Mouse (Mus musculus) stomach, postnatal 0 days (tissue): Measurements from ENCODE around the gene Tradd. TPM values are rescaled to one million over a fixed set of nuclear protein-coding genes. Genes with fewer than 3 reads are reported as not detected.

Source experiments
- ATAC-seq: fragments of 200-750 bp; cut with Nextera tagmentation; 2 replicates; pipeline ENCODE4 v1.8.0; 2017; ENCODE audit not compliant: low FRiP score, low TSS enrichment
- DNase-seq: peaks from one replicate; pipeline ENCODE4 v3.0.0-alpha.2; 2016; ENCODE audit warnings: low spot score
- H3K27ac ChIP-seq: fragments of 300-500 bp; sonication (generic); replicated peaks from 2 replicates; pipeline ENCODE4 v1.5.1; 2014; ENCODE audit warnings: mild to moderate bottlenecking, control low read depth
- H3K27me3 ChIP-seq: fragments of 300-500 bp; sonication (generic); 2 replicates; pipeline ENCODE4 v1.6.1; 2014; ENCODE audit warnings: low read length; ENCODE audit not compliant: control insufficient read depth, insufficient read depth
- H3K36me3 ChIP-seq: fragments of 300-500 bp; sonication (generic); 2 replicates; pipeline ENCODE4 v1.6.1; 2014; ENCODE audit warnings: low read length, mixed read lengths; ENCODE audit not compliant: control insufficient read depth, insufficient read depth
- H3K4me1 ChIP-seq: fragments of 300-500 bp; sonication (generic); replicated peaks from 2 replicates; pipeline ENCODE4 v1.6.1; 2014; ENCODE audit warnings: antibody characterized with exemption; ENCODE audit not compliant: control insufficient read depth, insufficient read depth
- H3K4me2 ChIP-seq: fragments of 300-500 bp; sonication (generic); replicated peaks from 2 replicates; pipeline ENCODE4 v1.6.1; 2014; ENCODE audit warnings: low read depth, mild to moderate bottlenecking, control low read depth, moderate library complexity
- H3K4me3 ChIP-seq: fragments of 300-500 bp; sonication (generic); 2 replicates; pipeline ENCODE4 v1.5.1; 2014; ENCODE audit warnings: low read depth, low read length, control low read depth
- H3K9ac ChIP-seq: fragments of 300-500 bp; sonication (generic); 2 replicates; pipeline ENCODE4 v1.6.1; 2014; ENCODE audit warnings: mild to moderate bottlenecking, low read length, control low read depth, mixed read lengths
- H3K9me3 ChIP-seq: fragments of 300-500 bp; sonication (generic); 2 replicates; pipeline ENCODE4 v1.6.1; 2016; ENCODE audit warnings: low read length; ENCODE audit not compliant: control insufficient read depth
- CTCF ChIP-seq: IDR thresholded peaks from 2 replicates; pipeline ENCODE4 v1.5.1; 2016; ENCODE audit warnings: antibody characterized with exemption, low read depth, mild to moderate bottlenecking, moderate library complexity
- EP300 ChIP-seq: optimal IDR thresholded peaks from 2 replicates; pipeline ENCODE3; 2016; ENCODE audit warnings: antibody characterized with exemption
- WGBS: fragments of 180-500 bp; shearing (Covaris S2); extraction: QIAGEN DNeasy Blood & Tissue Kit; methylation state at CpG from one replicate; pipeline ENCODE4 v1.1.7; 2014; 5-methylcytosine and 5-hydroxymethylcytosine counted together
- polyA plus RNA-seq: library from polyadenylated mRNA; unstranded; fragments of >200 nt; fragmentation: Nextera tagmentation; extraction: Ambion mirVana; gene quantifications from 2 replicates; pipeline ENCODE4 v1.2.1, GENCODE M21; 2015

The Tradd gene
- polyA plus RNA-seq, result 28.6 and 30.5 TPM in 2 replicates

DNA sequence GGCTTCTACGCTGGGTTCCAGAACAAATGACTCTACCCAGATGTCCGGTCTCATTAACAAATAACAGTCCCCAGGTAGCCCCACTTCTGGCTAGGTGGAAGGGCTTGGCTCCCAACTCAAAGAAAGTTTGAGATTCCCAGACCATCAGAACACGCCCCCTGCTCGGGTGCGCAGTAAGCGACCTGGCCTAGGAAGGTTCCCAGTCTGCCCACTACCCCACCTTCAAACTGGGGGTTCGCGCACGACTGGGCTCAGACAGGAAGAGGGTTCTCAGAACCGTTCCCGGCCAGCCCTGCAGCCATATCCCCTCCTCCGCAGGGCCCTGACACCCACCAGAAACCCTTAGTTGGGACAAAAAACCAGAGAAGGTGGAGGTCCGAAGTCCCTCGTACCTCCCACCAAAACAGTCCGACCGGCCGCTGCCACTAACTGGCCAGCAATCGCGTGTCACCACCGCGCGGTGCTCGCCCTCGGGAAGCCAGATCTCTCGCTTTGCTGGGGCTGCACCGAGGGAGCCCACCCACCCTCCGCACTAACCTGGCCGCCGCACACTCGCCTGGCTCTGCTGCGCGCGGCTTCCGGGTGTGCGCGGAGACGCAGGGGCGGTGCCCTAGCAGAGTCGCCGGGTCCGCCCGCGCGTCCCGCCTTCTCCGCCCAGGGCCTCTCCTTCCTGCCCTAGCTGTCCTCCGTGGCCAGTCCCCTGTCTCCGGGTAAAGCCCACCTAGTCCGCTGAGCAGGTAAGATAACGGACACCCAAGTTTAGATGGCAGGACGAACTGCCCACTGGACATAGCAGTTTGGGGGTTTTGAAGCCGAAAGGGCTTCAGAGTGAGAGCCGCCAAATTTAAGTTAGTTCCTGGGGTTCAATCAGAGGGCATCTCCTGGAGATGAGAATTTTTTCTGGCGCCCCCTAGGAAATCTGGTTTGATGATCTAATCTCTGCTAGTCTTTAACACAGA is at the start of gene Tradd, which contains the start of gene Fbxl8:
Gene Tradd (minus strand): TSS at position 586 of the 959 bp plus-strand sequence.
Gene Fbxl8 (plus strand): TSS at position 625 of the 959 bp plus-strand sequence.
- 0 out of 2 replicates have a peak, but pooled peaks have one; percentile 10 for TF ChIP-seq CTCF
- TF ChIP-seq EP300, result no peak
- peak; percentile 76 for ATAC-seq
- WGBS, result under 1% methylated on average over 54 of the region's 54 CpGs

DNA sequence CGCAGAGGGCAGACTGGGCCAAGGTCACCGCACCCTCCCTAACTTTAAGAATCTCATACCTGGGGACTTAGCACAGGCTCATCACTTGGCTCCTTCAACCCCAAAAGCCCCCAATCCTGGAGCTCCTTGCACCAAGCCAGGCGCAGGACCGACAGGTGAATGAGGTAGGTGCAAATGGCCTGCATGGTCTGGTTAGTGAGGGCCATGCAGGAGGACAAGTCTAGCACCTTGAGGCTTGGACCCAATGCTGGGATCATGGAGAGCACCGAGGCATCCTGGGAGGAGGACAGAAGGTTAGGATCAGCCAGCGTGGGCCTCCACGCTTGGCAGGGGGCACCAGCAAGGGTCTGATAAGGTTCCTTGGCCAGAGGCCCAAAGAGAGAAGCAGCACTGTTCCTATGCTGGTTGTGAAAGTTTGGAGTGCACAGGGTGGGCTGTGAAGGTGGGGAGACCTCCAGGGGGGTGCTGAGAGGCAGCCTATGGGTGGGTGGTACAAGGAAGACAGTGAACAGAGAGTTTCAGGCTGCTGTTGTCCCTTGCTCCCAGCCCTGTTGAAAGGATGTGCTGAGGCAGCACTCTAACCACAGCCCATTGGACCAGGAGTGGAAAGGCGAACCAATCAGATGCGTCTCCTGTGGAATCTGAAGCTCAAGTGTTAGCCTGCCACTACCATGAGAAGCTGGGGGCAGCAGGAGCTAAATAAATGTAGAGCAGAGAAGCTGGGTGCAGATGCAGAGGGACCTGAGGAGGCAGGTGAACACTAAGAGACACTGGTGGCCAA is 49.4 kb upstream of the Tradd start:
- H3K36me3 ChIP-seq, result peaks cover 13% of the 10 kb centered on the region
- 79% methylated on average over 9 of the region's 9 CpGs for WGBS

More for the DNA sequence above, at the start of gene Tradd, which contains the start of gene Fbxl8:
- Histone ChIP-seq H3K9me3 (no peaks in the 10 kb centered on the region), H3K4me1 (0 out of 2 replicates have a peak, but pooled peaks cover 11% of the 10 kb centered on the region), H3K4me2 (peak within 1 kb of the TSS; percentile 91), H3K4me3 (peak within 1 kb of the TSS; percentile 65), H3K27me3 (peaks cover 2% of the 10 kb centered on the region; the same call in 1 of the 2 replicates), H3K27ac (no peak within 1 kb of the TSS), H3K36me3 (no peaks in the 10 kb centered on the region; the same call in 1 of the 2 replicates), H3K9ac (peak within 1 kb of the TSS; percentile 69)
- peak; percentile 83 for DNase-seq

DNA sequence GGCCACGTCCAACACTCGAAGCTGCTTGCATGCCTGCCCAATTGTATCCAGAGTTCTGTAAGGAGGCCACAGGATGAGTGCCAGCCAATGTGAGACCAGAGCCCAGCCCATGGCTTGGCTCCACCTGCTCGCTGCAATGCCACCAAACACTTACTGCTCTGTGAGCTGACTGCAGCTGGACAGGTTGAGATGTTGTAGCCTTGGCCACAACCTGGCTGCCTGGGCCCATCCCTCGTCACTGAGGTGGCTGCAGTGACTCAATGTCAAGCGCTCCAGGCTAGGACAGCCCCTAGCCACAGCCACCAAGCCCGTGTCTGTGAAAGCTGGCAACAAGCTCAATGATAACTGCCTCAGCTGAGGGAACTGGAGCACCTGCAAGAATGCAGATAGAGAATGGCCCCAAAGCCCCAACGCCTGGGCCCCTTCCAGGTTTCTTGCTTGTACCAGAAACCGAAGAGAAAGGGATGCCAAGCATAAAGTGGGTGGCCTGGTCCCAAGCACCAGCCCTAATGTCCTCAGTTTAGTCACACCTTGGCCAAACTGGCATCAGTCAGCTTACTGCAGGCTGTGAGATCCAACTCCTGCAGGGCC is 48.6 kb upstream of the Tradd start:
- 90% methylated on average over 8 of the region's 8 CpGs for WGBS
- H3K36me3 ChIP-seq, result peaks cover 14% of the 10 kb centered on the region
- H3K4me3 ChIP-seq, result no peak overlapping the region
- no peaks in the 10 kb centered on the region for H3K9me3 ChIP-seq
- H3K9ac ChIP-seq, result no peak overlapping the region
- no peak overlapping the region for H3K27ac ChIP-seq
- ATAC-seq, result no peak
- TF ChIP-seq EP300, result no peak
- no peak for TF ChIP-seq CTCF
- DNase-seq, result no peak
- H3K27me3 ChIP-seq, result no peaks in the 10 kb centered on the region
- H3K4me1 ChIP-seq, result no peaks in the 10 kb centered on the region
- H3K4me2 ChIP-seq, result no peak overlapping the region

More for the DNA sequence above, 49.4 kb upstream of the Tradd start:
- no peak for TF ChIP-seq EP300
- Histone ChIP-seq H3K9me3 (no peaks in the 10 kb centered on the region), H3K27ac (no peak overlapping the region), H3K4me3 (no peak overlapping the region), H3K27me3 (no peaks in the 10 kb centered on the region), H3K4me1 (no peaks in the 10 kb centered on the region), H3K9ac (no peak overlapping the region), H3K4me2 (no peak overlapping the region)
- no peak for ATAC-seq
- no peak for DNase-seq

DNA sequence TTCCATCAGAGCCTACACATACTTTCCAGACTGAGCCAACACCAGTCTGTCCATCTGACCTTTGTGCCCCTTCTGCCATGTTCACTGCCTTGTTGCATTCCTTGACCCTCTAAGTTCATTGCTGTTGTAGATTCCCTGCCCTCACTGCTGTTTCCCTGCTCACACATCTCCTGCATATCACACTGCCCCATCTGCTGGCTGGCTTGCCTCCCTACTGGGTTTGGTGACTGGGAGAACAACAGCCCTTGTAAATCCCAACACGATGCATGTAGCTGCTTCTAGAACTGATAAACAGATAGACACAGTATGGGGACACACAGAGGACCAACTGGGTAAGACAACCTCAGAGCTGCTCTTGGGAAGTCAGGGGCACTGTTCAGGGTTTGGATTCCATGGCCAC is 47.3 kb upstream of the Tradd start:
- Histone ChIP-seq H3K4me3 (no peak overlapping the region), H3K27me3 (no peaks in the 10 kb centered on the region), H3K27ac (no peak overlapping the region), H3K4me1 (no peaks in the 10 kb centered on the region), H3K36me3 (peaks cover 16% of the 10 kb centered on the region), H3K9ac (no peak overlapping the region), H3K4me2 (no peak overlapping the region), H3K9me3 (no peaks in the 10 kb centered on the region)
- TF ChIP-seq EP300, result no peak
- 0 out of 2 replicates have a peak, but pooled peaks have one; percentile 19 for TF ChIP-seq CTCF
- WGBS, result 79% methylated on average over 1 of the region's 1 CpGs
- ATAC-seq, result no peak
- DNase-seq, result no peak

DNA sequence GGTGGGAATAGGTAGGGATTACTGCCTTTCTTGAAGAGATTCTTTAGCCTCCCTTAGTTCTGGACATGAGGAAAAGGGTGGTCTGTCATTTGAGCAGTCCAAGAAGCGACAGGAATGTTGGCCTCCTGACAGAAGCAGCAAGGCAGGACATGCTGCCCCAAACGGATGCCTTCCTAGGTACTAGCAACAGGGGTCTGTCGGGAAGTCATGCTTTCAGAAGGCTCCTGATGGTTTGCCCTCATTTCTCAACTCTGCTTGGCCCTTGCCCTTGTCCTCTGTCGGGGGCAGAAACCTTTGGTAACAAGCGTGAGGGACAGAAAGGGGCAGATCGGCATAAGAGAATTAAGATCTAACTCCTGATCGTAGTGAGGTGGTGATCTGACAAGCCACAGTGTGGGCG is 45.7 kb upstream of the Tradd start:
- WGBS, result 81% methylated on average over 8 of the region's 8 CpGs
- H3K36me3 ChIP-seq, result peaks cover 11% of the 10 kb centered on the region

More for the DNA sequence above, 45.7 kb upstream of the Tradd start:
- Histone ChIP-seq H3K4me1 (peaks cover 7% of the 10 kb centered on the region; the same call in 1 of the 2 replicates), H3K4me3 (no peak overlapping the region), H3K4me2 (no peak overlapping the region), H3K9me3 (no peaks in the 10 kb centered on the region), H3K27ac (no peak overlapping the region), H3K9ac (no peak overlapping the region), H3K27me3 (no peaks in the 10 kb centered on the region)
- TF ChIP-seq CTCF (no peak), EP300 (no peak)
- DNase-seq (no peak), ATAC-seq (no peak)
